Mouse (Mus musculus) liver, embryonic 11.5 days (tissue): ENCODE results near the gene Vmn1r118. TPM values are rescaled to one million over a fixed set of nuclear protein-coding genes. Genes with fewer than 3 reads are reported as not detected.
"Not testable (repeated sequence)": the region's sequence is repeated elsewhere in the genome, so short reads cannot be mapped to it uniquely, and the experiment has no call there.

Experiments
- ATAC-seq: fragments of 200-750 bp; cut with Nextera tagmentation; replicated peaks from 2 replicates; pipeline ENCODE4 v1.8.0; 2017; ENCODE audit warnings: moderate number of reproducible peaks, mild to moderate bottlenecking, moderate TSS enrichment, moderate library complexity; ENCODE audit not compliant: low FRiP score
- DNase-seq: peaks from one replicate; pipeline ENCODE4 v3.0.0-alpha.2; 2017; ENCODE audit warnings: low spot score
- H3K27ac ChIP-seq: fragments of 300-500 bp; sonication (generic); 2 replicates; pipeline ENCODE4 v1.5.1; 2014; ENCODE audit warnings: mild to moderate bottlenecking, low read depth, low read length, control low read depth
- H3K27me3 ChIP-seq: fragments of 300-500 bp; sonication (generic); replicated peaks from 2 replicates; pipeline ENCODE4 v1.6.1; 2014; ENCODE audit warnings: low read length, mixed read lengths; ENCODE audit not compliant: control insufficient read depth, insufficient read depth
- H3K36me3 ChIP-seq: fragments of 300-500 bp; sonication (generic); 2 replicates; pipeline ENCODE4 v1.6.1; 2014; ENCODE audit warnings: mild to moderate bottlenecking, low read length, moderate library complexity, mixed read lengths; ENCODE audit not compliant: control insufficient read depth, insufficient read depth
- H3K4me1 ChIP-seq: fragments of 300-500 bp; sonication (generic); replicated peaks from 2 replicates; pipeline ENCODE4 v1.6.1; 2014; ENCODE audit warnings: low read length, mixed read lengths; ENCODE audit not compliant: control insufficient read depth, insufficient read depth
- H3K4me2 ChIP-seq: fragments of 300-500 bp; sonication (generic); 2 replicates; pipeline ENCODE4 v1.6.1; 2014; ENCODE audit warnings: mild to moderate bottlenecking, control low read depth, moderate library complexity
- H3K4me3 ChIP-seq: fragments of 300-500 bp; sonication (generic); 2 replicates; pipeline ENCODE4 v1.5.1; 2014; ENCODE audit warnings: low read depth, low read length, control low read depth
- H3K9ac ChIP-seq: fragments of 300-500 bp; sonication (generic); 2 replicates; pipeline ENCODE4 v1.6.1; 2014; ENCODE audit warnings: low read depth, low read length, control low read depth
- H3K9me3 ChIP-seq: fragments of 300-500 bp; sonication (generic); 2 replicates; pipeline ENCODE4 v1.6.1; 2016; ENCODE audit warnings: low read length, inconsistent platforms, mixed read lengths; ENCODE audit not compliant: control insufficient read depth
- WGBS: fragments of 180-500 bp; shearing (Covaris S2); extraction: QIAGEN DNeasy Blood & Tissue Kit; methylation state at CpG from one replicate; pipeline ENCODE4 v1.1.7; 2014; 5-methylcytosine and 5-hydroxymethylcytosine counted together
- polyA plus RNA-seq: library from polyadenylated mRNA; unstranded; fragments of >200 nt; fragmentation: Nextera tagmentation; extraction: Ambion mirVana; gene quantifications from 2 replicates; pipeline ENCODE4 v1.2.1, GENCODE M21; 2014

The Vmn1r118 gene
- not detected in 2 replicates for polyA plus RNA-seq

- H3K9ac ChIP-seq, H3K4me1 ChIP-seq, H3K9me3 ChIP-seq, H3K4me3 ChIP-seq, H3K27me3 ChIP-seq, H3K36me3 ChIP-seq, H3K4me2 ChIP-seq, H3K27ac ChIP-seq, ATAC-seq, DNase-seq: not testable (repeated sequence)
- no CpG with 5 or more reads among the region's 2 CpGs for WGBS
Observed at GRCm38 (mm10) chr7:20912247-20912646, at the start of gene Vmn1r118. TSS of gene Vmn1r118 (minus strand) at chr7:20912347.

DNA sequence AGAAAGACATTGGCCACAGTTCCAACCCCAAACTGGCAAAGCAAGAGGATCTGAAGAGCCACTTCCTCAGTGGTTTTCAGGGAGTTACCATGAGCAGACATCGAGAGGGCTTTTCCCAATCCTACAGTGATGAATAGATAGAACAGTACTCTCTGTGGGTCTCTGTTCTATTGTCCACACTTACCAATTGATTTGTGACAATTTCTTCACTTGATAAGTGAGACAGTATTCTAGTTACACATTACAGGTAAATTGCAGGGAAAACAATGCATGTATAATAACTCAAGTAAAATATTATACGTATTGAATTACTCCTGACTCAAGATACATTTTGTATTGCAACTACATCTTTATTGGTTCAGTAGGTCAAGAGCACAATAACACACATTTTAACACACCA, 28.1 kb downstream of the Vmn1r118 start, which contains the start of gene Vmn1r117:
Gene Vmn1r117 (minus strand): TSS at position 101 of the 400 bp plus-strand sequence.
- DNase-seq, H3K4me2 ChIP-seq: not testable (repeated sequence)
- no CpG with 5 or more reads among the region's 2 CpGs for whole genome bisulfite sequencing

GRCm38 (mm10) chr7:20871956-20872355, 40.2 kb downstream of the Vmn1r118 start, which contains the start of gene Vmn1r116:
TSS of gene Vmn1r116 (plus strand) at chr7:20872256.
- H3K4me2 ChIP-seq, H3K9ac ChIP-seq, ATAC-seq, H3K27me3 ChIP-seq, H3K4me1 ChIP-seq, H3K36me3 ChIP-seq, H3K9me3 ChIP-seq, H3K4me3 ChIP-seq, DNase-seq, H3K27ac ChIP-seq: not testable (repeated sequence)
- WGBS: 42% methylated on average over 3 of the region's 3 CpGs

More for the DNA sequence above, 28.1 kb downstream of the Vmn1r118 start, which contains the start of gene Vmn1r117:
- H3K9me3 ChIP-seq, H3K27ac ChIP-seq, H3K27me3 ChIP-seq, H3K36me3 ChIP-seq, ATAC-seq, H3K4me1 ChIP-seq, H3K9ac ChIP-seq, H3K4me3 ChIP-seq: not testable (repeated sequence)

Other genes starting within 250 kb of the Vmn1r118 start
- gene Vmn1r107, start 243.4 kb downstream of the Vmn1r118 start, polyA plus RNA-seq: not detected in 2 replicates
- gene Vmn1r111, start 209.1 kb downstream of the Vmn1r118 start, polyA plus RNA-seq: not detected in 2 replicates
- gene Gm10668, start 181.7 kb downstream of the Vmn1r118 start, polyA plus RNA-seq: not detected in 2 replicates
- not detected in 2 replicates for gene Vmn1r112, start 141.2 kb downstream of the Vmn1r118 start, polyA plus RNA-seq
- not detected in 2 replicates for gene Vmn1r113, start 125.1 kb downstream of the Vmn1r118 start, polyA plus RNA-seq
- gene Vmn1r114, start 100.2 kb downstream of the Vmn1r118 start, polyA plus RNA-seq: not detected in 2 replicates
- not detected in 2 replicates for gene Vmn1r115, start 67.4 kb downstream of the Vmn1r118 start, polyA plus RNA-seq
- gene Vmn1r116, start 40.1 kb downstream of the Vmn1r118 start, polyA plus RNA-seq: not detected in 2 replicates
- gene Vmn1r117, start 28.2 kb downstream of the Vmn1r118 start, polyA plus RNA-seq: not detected in 2 replicates
- not detected in 2 replicates for gene Vmn1r119, start 100.1 kb upstream of the Vmn1r118 start, polyA plus RNA-seq
- not detected in 2 replicates for gene Vmn1r120, start 141.4 kb upstream of the Vmn1r118 start, polyA plus RNA-seq
- gene Vmn1r121, start 186.2 kb upstream of the Vmn1r118 start, polyA plus RNA-seq: not detected in 2 replicates
- gene Vmn1r122, start 221.8 kb upstream of the Vmn1r118 start, polyA plus RNA-seq: not detected in 2 replicates
- not detected in 2 replicates for gene Vmn1r123, start 249.8 kb upstream of the Vmn1r118 start, polyA plus RNA-seq